Mouse (Mus musculus) WW6 (cell line): ENCODE data around the gene Nsmce1.

Experiments
- DNase-seq: peaks from one replicate; pipeline ENCODE4 v3.0.0-alpha.2; 2013; ENCODE audit warnings: low read depth, low spot score

Nsmce1 gene

DNA sequence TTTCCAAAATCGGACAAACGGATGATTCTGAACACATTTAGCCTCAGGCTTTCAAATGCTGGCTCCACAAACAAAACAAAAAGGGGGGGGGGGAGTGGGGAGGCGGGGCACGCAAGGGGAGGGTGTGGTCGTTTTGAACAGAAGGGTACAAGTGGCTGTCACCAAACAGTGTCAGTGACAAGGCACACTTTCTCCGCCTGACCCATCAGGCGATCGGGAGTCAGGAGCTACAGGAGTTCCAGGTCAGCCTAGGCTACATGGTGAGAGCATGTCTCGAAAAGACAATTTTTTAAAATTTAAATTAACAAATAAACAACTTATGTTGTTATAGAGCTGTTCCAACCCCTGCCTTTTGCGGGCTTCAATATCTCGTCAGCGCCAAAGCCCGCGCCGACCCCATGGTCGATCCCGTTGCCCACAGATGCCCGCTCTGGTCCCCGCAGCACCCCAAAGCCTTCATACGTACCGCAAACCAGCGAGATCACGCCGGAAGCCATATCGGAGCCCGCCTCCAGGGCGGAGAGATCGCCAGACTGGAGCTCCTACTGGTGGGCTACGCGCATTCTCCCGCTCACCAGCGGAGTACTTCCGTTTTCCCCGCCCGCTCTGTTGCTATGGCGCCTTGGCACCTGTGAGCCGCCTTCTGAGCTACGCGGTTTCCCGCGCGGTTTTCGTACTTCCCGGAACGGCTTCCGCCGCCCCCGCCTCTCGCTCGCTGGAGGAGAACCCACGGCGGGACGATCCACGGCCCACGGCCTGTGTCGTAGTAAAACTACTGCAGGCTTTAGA lies at the start of gene Nsmce1:
Gene Nsmce1, minus strand, starts transcription at position 650 of the 789 bp plus-strand sequence.
- peak; percentile 85 for DNase-seq

DNA sequence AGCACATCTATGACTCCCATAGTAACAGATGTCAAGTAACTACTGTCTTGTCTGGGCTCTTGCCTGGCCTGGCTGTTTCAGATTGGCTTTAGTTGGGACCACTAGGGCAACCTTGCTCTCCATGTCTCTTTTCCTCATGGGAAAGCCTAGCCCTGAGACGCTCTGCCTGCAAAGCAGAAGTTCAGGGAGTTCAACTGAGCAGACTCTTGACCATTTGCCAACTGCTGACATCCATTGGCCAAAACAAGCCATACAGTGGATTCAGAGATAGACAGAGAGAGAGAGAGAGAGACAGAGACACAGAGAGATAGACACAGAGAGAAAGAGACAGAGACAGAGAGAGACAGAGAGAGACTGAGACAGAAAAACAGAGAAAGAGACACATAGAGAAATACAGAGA lies 49.6 kb upstream of the Nsmce1 start:
- no peak for DNase-seq

DNA sequence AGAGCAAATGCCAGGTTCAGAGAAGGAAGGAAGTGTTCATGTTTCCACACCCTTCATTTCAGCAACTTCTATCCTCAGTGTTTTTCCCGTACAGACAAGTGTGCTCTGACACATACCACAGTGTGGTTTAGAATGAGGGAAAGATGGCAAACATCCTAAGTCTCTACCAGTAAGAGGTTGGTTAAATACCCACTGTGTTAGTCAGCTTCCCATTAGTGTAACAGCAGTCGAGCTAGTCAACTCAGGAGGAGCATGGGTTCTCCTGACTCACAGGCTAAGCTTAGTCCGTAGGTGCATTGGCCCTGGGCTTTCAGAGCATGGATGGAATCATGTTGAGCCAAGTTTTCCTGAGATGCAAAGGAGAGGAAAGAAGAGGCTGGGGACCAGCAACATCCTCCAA lies 48.0 kb upstream of the Nsmce1 start:
- no peak for DNase-seq

DNA sequence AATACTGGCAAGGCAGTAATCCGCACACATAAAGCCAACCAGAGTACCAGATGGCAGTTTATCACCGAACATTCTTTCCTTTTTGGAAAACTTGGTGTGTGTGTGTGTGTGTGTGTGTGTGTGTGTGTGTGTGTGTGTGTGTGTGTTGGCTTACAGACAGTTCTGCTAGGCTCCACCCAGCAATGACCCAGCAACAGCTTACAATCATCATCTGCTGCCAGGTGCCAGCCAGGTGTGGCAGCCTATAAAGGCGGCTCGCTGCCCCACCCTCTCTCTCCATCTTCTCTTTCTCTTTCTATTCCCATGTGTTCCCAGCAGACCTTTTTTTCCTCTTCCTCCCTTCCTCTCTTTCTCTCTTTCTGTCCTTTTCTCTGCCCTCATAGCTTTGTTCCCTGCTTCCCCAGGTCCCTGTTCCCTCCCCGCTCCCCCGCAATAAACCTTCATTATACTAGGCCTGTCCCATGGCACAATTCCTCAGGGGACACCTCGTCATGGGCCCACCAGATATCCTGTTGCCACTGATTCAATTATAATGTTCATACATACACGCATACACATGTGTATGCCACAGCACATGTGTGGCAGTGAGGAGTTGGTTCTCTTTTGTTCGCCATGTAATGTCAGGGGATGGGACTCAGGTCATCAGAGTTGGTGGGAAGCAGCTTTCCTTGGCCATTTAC lies 36.6 kb upstream of the Nsmce1 start:
- no peak for DNase-seq

DNA sequence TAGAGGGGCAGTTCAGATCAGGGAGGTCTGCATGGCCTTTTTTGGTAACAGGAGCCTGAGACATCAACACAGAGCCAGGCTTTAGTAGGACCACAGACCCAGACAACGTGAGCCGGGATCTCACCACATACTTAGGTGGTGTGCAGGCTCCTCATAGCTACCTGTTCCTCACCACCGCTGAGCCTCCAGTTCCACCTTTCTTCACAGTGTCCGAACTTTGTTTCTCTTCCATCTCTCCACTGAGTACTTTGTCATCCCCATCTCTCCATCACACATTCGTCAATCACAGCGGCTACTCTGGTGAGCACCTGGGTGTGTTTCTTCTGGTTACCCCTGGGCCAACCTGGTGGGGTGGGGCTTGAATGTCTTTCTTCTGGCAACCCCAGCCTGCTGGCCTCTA lies 35.8 kb upstream of the Nsmce1 start:
- no peak for DNase-seq

DNA sequence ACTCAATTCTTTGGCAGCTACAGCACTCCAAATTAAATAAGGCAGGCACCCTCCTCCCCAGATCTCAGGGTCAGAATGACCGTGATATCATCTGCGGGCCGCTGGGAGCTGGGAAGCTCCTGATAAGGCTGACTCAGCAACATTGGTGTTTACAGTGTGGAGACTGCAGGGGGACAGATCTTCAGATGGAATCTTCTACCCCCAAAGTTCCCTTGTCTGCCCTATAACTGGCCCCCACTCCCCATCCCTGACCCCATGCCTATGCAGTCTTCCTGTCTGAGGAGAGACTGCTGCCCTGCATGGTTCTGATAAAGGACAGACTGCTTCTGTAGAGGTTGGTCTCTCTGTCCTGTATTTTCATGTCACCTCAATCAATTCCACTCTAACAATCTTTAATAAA lies 31.7 kb upstream of the Nsmce1 start:
- no peak for DNase-seq

DNA sequence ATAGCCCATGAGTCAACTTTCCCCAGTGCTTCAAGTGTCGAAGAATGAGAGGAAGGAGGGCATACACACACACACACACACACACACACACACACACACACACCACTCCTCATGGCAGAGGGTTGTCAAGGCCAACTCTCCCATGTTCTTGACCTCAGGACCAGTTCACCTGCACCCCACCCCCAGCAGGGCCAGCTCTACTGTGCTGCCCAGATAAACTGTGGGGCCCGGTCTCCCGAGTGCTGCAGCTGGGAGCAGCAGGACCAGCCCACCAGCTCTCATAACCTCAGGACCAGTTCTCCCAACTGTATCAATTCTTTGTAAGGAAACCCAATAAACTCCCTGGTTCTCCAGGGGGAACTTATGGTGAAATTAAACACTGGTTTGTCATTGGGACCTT lies 28.3 kb upstream of the Nsmce1 start:
- DNase-seq: no peak

DNA sequence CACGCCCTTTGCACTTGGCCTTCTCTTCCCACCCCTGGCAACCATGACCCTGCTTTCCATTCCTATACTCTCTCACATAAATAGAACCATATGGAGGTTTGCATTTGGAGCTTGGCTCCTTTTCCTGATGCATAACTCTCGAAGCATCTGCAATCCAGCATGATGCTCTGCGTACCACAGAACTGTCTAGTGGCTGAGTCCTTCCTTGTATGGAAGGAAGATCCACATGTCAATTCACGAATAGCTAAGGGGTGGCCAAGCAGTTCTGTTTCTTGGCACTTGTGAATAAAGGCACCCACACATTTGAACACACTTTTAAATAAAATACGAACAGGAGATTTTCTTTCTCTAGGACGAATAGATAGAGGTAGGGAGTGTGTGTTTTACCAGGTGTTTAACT lies 26.1 kb upstream of the Nsmce1 start:
- no peak for DNase-seq

DNA sequence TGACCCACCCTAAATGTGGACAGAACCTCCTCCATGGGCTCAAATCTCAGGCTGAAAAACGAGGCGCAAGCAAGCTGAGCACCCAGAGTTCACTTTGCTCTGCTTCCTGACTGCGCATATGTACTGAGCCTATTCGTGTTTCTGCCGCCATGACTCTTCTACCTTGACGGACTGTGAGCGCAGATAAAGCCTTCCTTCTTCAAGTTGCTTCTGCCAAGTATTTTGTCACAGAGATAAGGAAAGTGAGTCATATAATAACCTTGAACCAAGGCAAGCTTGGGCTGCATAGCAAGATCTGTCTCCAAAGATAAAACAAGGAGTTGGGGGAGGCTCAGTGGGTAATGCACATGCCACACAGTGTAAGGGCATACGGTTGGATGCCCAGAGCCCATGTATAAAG lies 25.3 kb upstream of the Nsmce1 start:
- no peak for DNase-seq

DNA sequence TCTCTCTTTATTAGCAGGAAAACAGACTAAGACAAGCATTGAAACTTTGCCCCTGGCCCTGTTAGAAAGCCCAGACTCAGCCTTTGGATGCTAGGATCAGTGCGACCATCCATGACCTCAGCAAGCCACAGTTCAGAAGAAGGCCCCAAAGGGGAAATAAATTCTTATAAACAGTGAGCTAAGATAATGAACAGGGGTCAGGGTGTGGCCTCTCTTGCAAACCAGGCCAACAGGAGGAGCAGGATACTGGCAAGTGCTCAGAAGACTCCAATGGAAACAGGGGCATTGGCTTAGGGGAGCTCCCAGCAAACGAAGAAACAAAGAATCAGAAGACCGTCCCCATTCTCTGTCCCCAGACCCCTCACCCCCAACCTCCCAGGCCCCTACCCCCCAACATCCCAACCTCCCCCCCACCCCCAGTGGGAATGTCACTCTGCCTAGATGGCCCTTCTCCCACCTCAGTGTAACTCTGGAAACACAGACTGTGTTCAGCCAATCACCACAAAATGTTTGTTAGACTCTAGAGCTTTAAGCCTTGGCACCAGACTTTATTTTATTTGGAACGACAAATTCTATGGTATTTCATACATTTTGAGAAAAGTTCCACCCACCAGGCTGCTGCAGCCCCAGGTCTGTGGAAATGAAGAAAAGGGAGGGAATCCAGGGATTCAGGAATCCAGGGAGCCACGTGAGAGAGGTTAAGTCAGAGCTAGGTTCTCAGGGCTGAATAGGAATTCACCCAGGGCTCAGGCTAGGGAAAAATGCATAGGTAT lies 23.9 kb upstream of the Nsmce1 start:
- no peak for DNase-seq

DNA sequence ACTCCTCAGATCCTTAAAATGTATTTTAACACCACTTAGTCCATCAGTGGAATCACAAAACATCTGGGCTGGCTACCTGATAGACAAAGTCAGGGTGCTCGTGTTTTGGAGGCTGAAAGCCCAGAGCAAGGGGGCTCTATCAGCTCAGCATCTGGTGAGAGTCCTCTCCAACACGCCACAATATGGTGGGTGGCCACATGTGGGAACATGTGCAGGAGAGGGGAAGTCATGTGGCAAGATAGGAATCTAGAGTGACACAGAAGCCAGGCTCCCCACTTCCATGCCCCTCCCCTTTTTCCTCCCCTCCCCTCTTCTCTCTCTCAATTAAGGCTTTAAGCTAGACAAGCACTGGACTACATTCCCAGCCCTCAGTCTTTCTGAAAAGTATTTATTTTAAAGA lies 20.5 kb upstream of the Nsmce1 start:
- no peak for DNase-seq

DNA sequence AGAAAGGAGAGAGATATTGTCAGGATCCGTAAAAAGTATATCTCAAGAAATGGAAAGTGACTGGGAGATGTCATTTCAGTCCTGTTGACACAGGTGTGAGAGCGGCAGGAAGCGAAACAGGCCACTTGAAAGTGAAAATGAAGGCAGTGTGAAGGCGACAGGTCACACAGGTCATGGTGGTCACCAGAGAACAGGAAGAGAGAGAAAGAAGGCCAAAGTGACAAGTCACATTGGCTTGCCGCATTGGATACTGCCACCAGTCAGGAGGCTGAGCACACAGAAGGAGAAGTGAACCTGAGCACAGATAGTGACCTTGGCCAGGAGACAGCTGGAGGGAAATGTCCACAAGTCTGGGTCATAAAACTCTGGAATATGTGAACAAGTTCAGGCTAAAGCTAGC lies 20.0 kb upstream of the Nsmce1 start:
- no peak for DNase-seq

DNA sequence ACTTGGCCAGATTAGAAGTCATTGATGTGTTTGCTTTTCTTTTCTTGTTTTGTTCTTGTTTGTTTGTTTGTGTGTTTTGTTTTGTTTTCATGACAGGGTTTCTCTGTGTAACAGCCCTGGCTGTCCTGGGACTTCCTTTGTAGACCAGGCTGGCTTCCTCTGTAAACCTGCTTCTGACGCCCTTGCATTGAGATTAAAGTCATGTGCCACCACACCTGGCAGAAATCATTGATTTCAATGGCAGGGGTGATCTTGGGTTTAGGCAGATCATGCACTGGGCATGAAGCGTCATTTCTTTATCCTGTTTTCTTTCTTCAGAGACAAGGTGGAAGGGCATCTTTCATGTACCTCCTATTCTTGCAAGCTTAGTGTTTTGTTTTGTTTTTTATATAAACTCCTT lies 15.9 kb upstream of the Nsmce1 start:
- no peak for DNase-seq

DNA sequence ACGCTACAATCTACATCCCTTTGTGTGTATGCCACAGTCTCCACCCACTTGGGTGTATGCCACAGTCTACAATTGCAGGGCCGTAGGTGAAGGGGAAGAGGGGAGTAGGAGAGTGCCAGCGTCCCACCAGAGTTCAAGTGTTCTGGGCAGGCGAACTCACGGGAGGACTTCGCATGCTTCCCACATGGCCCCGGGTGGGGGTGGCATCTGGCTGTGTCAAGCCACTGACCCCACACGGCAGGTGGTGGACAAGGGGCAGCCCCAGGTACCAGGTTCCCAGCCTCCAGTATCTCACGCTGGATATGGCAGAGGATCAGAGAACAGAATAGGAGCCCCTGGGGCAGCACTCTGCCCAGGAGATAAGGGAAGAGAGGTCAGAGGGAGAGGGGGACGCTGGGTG lies 14.2 kb upstream of the Nsmce1 start:
- DNase-seq: no peak

DNA sequence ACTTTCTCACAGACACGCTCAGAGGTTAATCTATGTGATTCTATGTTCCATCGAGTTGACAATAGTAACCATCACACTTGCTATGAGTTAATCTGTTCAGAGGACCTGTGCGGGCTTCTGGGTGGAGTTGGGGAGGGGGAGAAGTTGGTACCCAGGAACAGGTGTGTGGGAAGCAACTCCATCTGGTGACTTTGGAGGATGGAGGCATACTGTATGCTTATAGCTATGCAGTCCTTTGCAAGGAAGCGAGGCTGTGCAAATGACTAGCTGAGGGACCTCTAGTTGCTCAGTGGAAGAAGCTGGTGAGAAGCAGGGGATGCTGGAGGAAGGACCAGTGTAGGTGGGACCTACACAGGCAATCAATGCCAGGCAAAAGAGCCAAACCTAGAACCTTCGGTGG lies 13.2 kb upstream of the Nsmce1 start:
- DNase-seq: no peak

DNA sequence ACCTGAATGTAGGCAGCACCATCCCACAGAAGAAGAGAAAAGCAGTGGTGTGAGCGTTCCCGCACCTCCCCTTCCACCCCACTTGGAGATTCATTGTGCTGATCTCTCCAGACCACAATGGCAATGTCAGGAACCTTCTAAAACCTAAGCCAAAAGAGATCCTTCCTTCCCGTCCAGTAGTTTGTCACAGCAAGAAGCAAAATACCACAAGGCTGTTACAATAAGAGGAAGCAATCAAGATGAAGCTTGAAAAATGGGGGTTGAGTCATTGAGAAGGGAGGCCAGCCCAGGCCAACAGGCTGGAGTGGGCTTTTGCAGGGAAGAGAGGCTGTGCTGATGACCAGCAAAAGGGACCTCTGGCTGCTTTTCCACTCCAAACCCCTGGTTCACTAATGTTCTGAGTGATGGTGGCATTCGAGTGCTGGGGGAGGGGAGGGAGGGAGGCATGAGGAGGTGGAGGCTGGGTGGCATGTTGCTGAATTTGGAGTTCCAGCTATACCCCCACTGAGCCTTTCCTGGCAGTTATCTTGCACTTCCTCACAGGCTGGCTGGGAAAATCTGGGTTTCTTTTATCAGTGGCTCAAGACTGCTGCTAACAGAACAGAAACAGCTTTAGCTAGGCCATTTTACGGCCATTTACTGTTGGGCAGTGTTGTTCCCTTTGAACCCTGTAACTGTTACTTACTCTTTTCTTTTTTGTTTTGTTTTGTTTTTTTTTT lies 12.1 kb upstream of the Nsmce1 start:
- DNase-seq: no peak

DNA sequence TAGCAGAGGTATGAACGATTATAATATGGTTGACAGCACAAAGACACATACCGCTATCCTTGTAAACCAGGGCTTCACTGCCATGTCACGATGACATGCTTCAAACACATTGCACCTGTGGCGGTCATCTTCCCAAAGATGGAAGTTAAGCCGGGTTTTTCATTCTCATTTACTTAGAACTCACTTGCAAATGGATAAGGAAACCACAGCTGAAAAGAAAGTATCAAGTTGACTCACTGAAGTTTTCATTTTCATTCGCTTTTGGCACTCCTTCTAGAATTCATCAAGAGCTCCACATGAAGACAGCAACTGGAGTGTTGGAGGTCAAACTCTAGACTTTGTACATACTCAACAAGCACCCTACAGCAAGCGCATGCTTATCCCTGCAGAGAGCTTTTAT lies 9.5 kb upstream of the Nsmce1 start:
- DNase-seq: no peak

DNA sequence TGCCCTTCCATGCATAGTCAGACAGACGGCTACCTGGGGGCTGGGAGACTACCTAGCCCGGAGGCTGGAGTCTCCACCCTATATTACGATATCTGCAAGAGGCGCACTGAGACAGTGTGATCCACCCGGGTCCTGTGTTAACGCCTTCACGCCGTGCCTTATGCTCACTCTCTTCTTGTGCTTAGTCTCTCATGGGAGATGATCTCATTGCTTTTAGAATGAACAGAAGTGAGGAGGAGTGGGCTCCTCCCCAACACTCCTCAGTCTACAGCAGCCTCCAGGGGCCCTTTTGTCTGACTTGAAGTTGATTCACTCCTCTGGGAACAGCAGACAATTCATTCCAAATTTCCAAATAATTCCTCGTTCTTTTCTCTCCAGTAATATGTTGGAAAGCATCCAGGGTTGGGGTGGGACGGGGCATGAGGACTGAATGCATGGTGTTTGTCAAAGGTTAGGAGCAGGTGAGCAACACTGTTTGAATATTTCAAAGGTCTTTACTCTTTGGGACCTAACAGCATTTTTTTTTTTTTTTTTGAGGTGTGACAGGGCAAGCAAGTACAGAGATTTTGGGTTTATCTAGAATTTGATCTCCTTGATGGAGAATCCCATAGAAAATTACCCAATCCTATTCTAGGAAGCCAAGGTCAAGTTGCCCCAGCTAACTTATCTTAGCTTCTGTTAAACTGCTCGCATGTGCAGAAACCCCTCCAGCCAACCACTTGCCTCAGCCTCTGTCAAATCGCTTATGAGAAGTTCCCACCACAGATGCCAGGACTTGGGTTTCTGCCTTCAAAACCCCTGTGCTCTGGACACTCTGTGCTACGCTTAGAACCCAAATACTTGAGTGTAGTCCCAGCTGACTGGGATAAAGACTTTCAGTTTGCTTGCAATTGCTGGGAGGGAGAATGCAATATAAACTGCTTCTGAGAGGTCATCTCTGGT lies 8.8 kb upstream of the Nsmce1 start:
- no peak for DNase-seq

DNA sequence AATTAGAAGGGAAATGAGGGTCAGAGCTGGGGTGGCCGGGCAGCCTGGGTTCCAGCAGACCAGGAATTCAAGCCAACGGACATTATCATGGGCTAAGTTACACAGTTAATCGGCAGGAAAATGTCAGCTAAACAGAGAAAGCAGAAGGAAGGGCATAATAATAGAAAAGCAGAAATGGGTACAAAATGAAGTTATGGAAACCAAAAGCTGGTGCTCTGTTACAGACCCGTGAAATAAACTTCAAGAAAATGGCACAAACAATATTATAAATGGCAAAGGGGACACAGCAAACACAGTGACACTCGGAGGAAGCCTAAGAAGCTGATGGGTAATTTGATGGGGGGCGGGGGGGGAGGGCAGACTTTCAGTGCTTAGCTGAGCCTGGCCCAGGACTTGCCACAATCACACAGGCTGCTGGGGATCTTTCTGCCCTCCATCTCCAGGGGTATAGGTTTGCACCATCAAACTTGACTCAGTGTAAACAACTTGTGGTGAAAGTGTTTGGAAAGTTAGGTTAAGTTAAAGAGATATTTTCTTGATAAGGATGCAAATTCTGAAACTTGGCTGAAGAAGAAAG lies 4.6 kb upstream of the Nsmce1 start:
- DNase-seq: no peak

DNA sequence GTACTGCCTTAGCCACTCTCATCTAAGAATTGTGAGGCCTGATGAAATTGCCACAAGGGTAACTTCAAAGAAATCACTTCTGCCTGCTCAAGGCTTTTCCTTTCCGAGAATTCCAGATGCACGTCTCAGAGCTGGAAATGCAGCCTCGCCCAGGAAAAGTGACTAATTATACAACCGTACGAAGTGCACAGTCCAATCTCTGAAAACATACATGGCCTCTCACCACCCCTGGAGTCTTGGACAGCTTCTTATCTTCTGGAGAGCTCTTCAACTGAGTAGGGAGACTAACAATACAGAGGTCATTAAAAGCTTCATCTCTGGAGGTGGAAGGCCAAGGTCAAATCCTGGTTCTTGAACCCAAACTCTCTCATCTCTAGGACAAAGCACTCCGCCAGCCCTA lies 1.2 kb upstream of the Nsmce1 start:
- no peak for DNase-seq

DNA sequence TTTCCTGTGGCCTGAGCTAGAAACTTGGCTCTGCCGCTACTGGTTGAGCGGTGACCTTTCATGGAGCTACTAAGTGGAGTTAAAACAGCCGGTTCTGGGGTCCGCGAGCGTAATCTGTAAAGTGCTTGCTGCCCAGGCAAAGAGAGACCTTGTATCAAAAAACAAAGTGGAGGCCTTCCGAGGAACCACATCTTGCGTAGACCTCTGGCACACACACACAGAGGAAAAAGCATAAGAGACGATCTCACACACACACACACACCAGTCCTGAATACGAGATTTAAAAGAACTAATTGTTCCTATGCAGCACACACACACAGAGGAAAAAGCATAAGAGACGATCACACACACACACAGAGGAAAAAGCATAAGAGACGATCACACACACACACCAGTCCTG lies 364 bp upstream of the Nsmce1 start:
- peak; percentile 7 for DNase-seq
